Mouse (Mus musculus): ENCODE measurements at regions not wholly inside any gene's neighbourhood (a gene's known extent, or its start where the extent isn't known, plus 50 kb on each side); places are given as distances from the start of the nearest gene placed in this dataset.
"Not testable (repeated sequence)": the region's sequence is repeated elsewhere in the genome, so short reads cannot be mapped to it uniquely, and the experiment has no call there.

GRCm38 (mm10) chr14:14478159-14478558, 77.1 kb downstream of the Olfr721-ps1 start:
- CTCF ChIA-PET, POLR2A ChIA-PET: not testable (repeated sequence)

- CTCF ChIA-PET = interaction anchor here in 1 of 4 experiments (1.2 kb wide), 1 partner anchor 382 kb away, joined by 3 read pairs; no protein-coding TSS in a partner anchor
- POLR2A ChIA-PET = no interaction called here
Observed at GRCm38 (mm10) chr14:14481840-14482239, 80.7 kb downstream of the Olfr721-ps1 start.

GRCm38 (mm10) chr14:14486356-14486755, 85.3 kb downstream of the Olfr721-ps1 start:
- POLR2A ChIA-PET = no interaction called here
- CTCF ChIA-PET = no interaction called here

GRCm38 (mm10) chr14:14490501-14490900, 89.4 kb downstream of the Olfr721-ps1 start:
- ChIA-PET CTCF (interaction anchor here in 1 of 4 experiments (0.5 kb wide), 1 partner anchor 404 kb away, joined by 4 read pairs; no protein-coding TSS in a partner anchor), POLR2A (no interaction called here)

GRCm38 (mm10) chr14:14492041-14492440, 90.9 kb downstream of the Olfr721-ps1 start:
- ChIA-PET CTCF (no interaction called here), POLR2A (interaction anchor here in 1 of 4 experiments (1.5 kb wide), 1 partner anchor 12 kb away, joined by 3 read pairs; no protein-coding TSS in a partner anchor)

- CTCF ChIA-PET = interaction anchor here in 1 of 4 experiments (0.6 kb wide), 1 partner anchor 9 kb away, joined by 3 read pairs; no protein-coding TSS in a partner anchor
- POLR2A ChIA-PET = no interaction called here
Observed at GRCm38 (mm10) chr14:14511927-14512326, 110.8 kb downstream of the Olfr721-ps1 start.

- ChIA-PET POLR2A (no interaction called here), CTCF (no interaction called here)
Observed at GRCm38 (mm10) chr14:14513056-14513455, 112.0 kb downstream of the Olfr721-ps1 start.

- ChIA-PET POLR2A (no interaction called here), CTCF (no interaction called here)
Observed at GRCm38 (mm10) chr14:14513498-14513897, 112.4 kb downstream of the Olfr721-ps1 start.

- ChIA-PET CTCF (interaction anchor here in 1 of 4 experiments (0.6 kb wide), 1 partner anchor 57 kb away, joined by 3 read pairs; no protein-coding TSS in a partner anchor), POLR2A (no interaction called here)
Observed at GRCm38 (mm10) chr14:14514440-14515172, 113.5 kb downstream of the Olfr721-ps1 start.

- ChIA-PET POLR2A (no interaction called here), CTCF (no interaction called here)
Observed at GRCm38 (mm10) chr14:14515363-14515762, 114.3 kb downstream of the Olfr721-ps1 start.

GRCm38 (mm10) chr14:14515918-14516317, 114.8 kb downstream of the Olfr721-ps1 start:
- ChIA-PET CTCF (no interaction called here), POLR2A (no interaction called here)

GRCm38 (mm10) chr14:14518027-14518426, 116.9 kb downstream of the Olfr721-ps1 start:
- POLR2A ChIA-PET = interaction anchor here in 1 of 4 experiments (0.6 kb wide), 1 partner anchor 600 kb away, joined by 4 read pairs; no protein-coding TSS in a partner anchor
- CTCF ChIA-PET = no interaction called here

- ChIA-PET CTCF (no interaction called here), POLR2A (no interaction called here)
Observed at GRCm38 (mm10) chr14:14518841-14519240, 117.7 kb downstream of the Olfr721-ps1 start.

- CTCF ChIA-PET = no interaction called here
- POLR2A ChIA-PET = no interaction called here
Observed at GRCm38 (mm10) chr14:14520195-14520594, 119.1 kb downstream of the Olfr721-ps1 start.

- CTCF ChIA-PET = interaction anchor here in 1 of 4 experiments (0.5 kb wide), 1 partner anchor 9 kb away, joined by 3 read pairs; no protein-coding TSS in a partner anchor
- POLR2A ChIA-PET = not testable (repeated sequence)
Observed at GRCm38 (mm10) chr14:14521331-14521730, 120.2 kb downstream of the Olfr721-ps1 start.

GRCm38 (mm10) chr14:14525225-14525624, 124.1 kb downstream of the Olfr721-ps1 start:
- POLR2A ChIA-PET = no interaction called here
- CTCF ChIA-PET = no interaction called here

- CTCF ChIA-PET = no interaction called here
- POLR2A ChIA-PET = no interaction called here
Observed at GRCm38 (mm10) chr14:14528437-14528836, 127.3 kb downstream of the Olfr721-ps1 start.

- ChIA-PET POLR2A (no interaction called here), CTCF (no interaction called here)
Observed at GRCm38 (mm10) chr14:14541206-14541605, 140.1 kb downstream of the Olfr721-ps1 start.

GRCm38 (mm10) chr14:14541705-14542104, 140.6 kb downstream of the Olfr721-ps1 start:
- POLR2A ChIA-PET = no interaction called here
- CTCF ChIA-PET = no interaction called here

- POLR2A ChIA-PET = no interaction called here
- CTCF ChIA-PET = no interaction called here
Observed at GRCm38 (mm10) chr14:14544236-14544635, 143.1 kb downstream of the Olfr721-ps1 start.

GRCm38 (mm10) chr14:14552201-14552600, 149.9 kb upstream of the Slc4a7 start:
- ChIA-PET CTCF (no interaction called here), POLR2A (no interaction called here)

All from embryonic stem cell, embryonic (primary cell).